Mouse (Mus musculus) intestine, embryonic 16.5 days (tissue): ENCODE data around the gene Nek6. TPM values are rescaled to one million over a fixed set of nuclear protein-coding genes. Genes with fewer than 3 reads are reported as not detected.

Source experiments
- ATAC-seq: fragments of 200-750 bp; cut with Nextera tagmentation; 2 replicates; pipeline ENCODE4 v1.8.0; 2017; ENCODE audit warnings: moderate TSS enrichment, moderate library complexity
- H3K27ac ChIP-seq: fragments of 300-500 bp; sonication (generic); 2 replicates; pipeline ENCODE4 v1.5.1; 2014; ENCODE audit warnings: mild to moderate bottlenecking, low read length
- H3K27me3 ChIP-seq: fragments of 300-500 bp; sonication (generic); replicated peaks from 2 replicates; pipeline ENCODE4 v1.6.1; 2014; ENCODE audit warnings: low read length, control low read depth, mixed read lengths; ENCODE audit not compliant: control insufficient read depth, insufficient read depth
- H3K36me3 ChIP-seq: fragments of 300-500 bp; sonication (generic); 2 replicates; pipeline ENCODE4 v1.6.1; 2014; ENCODE audit warnings: low read length, control low read depth; ENCODE audit not compliant: control insufficient read depth, insufficient read depth
- H3K4me1 ChIP-seq: fragments of 300-500 bp; sonication (generic); 2 replicates; pipeline ENCODE4 v1.6.1; 2014; ENCODE audit warnings: low read length, control low read depth, mixed read lengths; ENCODE audit not compliant: control insufficient read depth, insufficient read depth
- H3K4me2 ChIP-seq: fragments of 300-500 bp; sonication (generic); 2 replicates; pipeline ENCODE4 v1.6.1; 2014; ENCODE audit warnings: low read depth, low read length, control low read depth
- H3K4me3 ChIP-seq: fragments of 300-500 bp; sonication (generic); 2 replicates; pipeline ENCODE4 v1.5.1; 2014; ENCODE audit warnings: mild to moderate bottlenecking, low read length
- H3K9ac ChIP-seq: fragments of 300-500 bp; sonication (generic); 2 replicates; pipeline ENCODE4 v1.6.1; 2014; ENCODE audit warnings: low read depth, low read length
- H3K9me3 ChIP-seq: fragments of 300-500 bp; sonication (generic); 2 replicates; pipeline ENCODE4 v1.6.1; 2016; ENCODE audit warnings: low read length, control low read depth; ENCODE audit not compliant: control insufficient read depth
- WGBS: fragments of 180-500 bp; shearing (Covaris S2); extraction: QIAGEN DNeasy Blood & Tissue Kit; methylation state at CpG from one replicate; pipeline ENCODE4 v1.1.7; 2014; 5-methylcytosine and 5-hydroxymethylcytosine counted together
- polyA plus RNA-seq: library from polyadenylated mRNA; unstranded; fragments of >200 nt; fragmentation: Nextera tagmentation; extraction: Ambion mirVana; gene quantifications from 2 replicates; pipeline ENCODE4 v1.2.1, GENCODE M21; 2015

Gene Nek6
- polyA plus RNA-seq, result 124 and 128 TPM in 2 replicates

DNA sequence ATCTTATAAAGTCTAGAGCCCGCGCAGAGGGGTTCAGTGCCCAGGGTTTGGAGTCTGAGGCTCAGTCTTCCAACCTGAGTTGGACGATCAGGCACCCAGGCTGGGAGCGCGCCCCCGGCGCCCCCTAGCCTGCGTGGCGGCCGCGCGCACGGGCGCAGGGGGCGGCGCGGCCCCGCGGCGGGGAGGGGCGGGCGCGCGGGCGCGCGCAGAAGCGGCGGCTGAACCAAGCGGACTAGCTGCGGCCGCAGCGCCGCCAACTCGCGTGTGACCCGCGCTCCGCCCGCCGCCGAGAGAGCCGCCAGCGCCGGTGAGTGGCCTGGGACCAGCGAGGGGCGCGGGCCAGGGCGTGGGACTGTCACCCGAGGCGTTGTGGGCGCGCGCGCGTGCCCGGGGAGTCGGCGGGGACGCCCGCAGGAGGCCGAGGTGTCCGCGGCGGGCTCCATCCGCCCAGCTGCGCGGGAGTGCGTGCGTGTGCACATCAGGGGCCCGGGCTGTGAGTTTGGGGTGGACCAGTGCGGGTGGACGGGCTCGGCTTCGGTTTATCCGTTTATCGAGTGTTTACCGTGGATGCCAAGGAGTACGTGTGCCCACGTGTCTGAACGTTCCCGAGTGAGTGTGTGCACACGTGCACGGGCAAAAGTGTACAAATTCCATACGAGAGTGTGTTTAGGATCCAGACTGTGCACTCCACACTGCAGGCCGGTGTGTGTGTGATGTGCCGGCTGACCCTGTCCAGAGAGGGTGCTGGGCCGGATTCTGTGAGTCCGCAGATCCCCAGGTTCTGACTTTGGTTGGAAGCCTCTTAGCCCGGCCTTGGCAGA, at the start of gene Nek6:
Gene Nek6, plus strand, starts transcription at position 157 of the 821 bp plus-strand sequence.
- Histone ChIP-seq H3K4me3 (peak within 1 kb of the TSS; percentile 83), H3K9ac (peak within 1 kb of the TSS; percentile 97), H3K27ac (peak within 1 kb of the TSS; percentile 96), H3K27me3 (no peaks in the 10 kb centered on the region), H3K4me1 (peaks cover 36% of the 10 kb centered on the region), H3K4me2 (peak within 1 kb of the TSS; percentile 72), H3K9me3 (no peaks in the 10 kb centered on the region), H3K36me3 (no peaks in the 10 kb centered on the region)
- WGBS, result 0% methylated on average over 72 of the region's 90 CpGs
- peak; percentile 75 for ATAC-seq

DNA sequence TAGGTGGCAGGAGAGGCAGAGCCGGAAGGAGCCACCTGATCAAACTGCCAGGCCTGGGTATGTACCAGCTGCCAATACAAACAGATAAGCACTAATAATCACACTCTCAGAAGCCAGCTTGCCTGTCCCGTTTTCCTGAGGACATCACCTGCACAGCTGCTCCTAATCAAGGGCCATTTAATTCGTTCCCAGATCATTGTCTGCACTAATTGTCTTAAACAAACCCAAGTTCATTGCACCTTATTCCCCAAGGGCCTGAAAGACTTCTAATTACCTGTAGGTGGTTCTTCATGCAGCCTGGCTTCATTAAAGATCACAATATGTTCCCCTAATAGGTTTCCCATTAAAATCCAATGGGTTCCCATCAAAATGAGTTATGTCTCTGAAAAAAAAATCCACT, 49.1 kb upstream of the Nek6 start:
- Histone ChIP-seq H3K27ac (no peak overlapping the region), H3K9ac (no peak overlapping the region), H3K9me3 (no peaks in the 10 kb centered on the region), H3K4me1 (peaks cover 5% of the 10 kb centered on the region), H3K36me3 (no peaks in the 10 kb centered on the region), H3K4me3 (no peak overlapping the region), H3K27me3 (no peaks in the 10 kb centered on the region), H3K4me2 (no peak overlapping the region)
- ATAC-seq, result no peak
- 56% methylated on average over 3 of the region's 3 CpGs for WGBS

GRCm38 (mm10) chr2:38468845-38469244, 42.6 kb upstream of the Nek6 start:
- Histone ChIP-seq H3K36me3 (no peaks in the 10 kb centered on the region), H3K4me1 (peaks cover 4% of the 10 kb centered on the region; the same call in 1 of the 2 replicates), H3K27me3 (no peaks in the 10 kb centered on the region), H3K4me2 (no peak overlapping the region), H3K27ac (no peak overlapping the region), H3K9me3 (no peaks in the 10 kb centered on the region), H3K9ac (no peak overlapping the region), H3K4me3 (no peak overlapping the region)
- ATAC-seq, result peak; percentile 65
- WGBS, result 66% methylated on average over 4 of the region's 4 CpGs

DNA sequence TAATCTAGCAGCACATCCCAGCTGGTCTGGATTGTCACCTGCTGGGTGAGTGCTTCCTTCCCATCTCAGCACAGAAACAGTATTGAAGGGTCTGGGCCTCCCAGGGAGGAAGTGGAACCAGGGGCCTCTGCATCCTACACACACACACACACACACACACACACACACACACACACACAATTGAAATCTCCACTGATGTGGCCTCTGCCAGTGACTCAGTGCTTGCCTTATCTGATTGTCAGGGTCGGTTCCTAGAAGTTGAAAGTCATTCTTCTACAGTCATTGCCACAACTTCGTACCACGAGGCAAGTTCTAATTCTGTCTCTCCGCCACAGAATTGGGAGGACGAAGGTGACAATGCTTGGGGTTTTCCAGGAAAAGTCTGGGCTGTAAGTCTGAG, 39.7 kb upstream of the Nek6 start:
- Histone ChIP-seq H3K27me3 (no peaks in the 10 kb centered on the region), H3K9me3 (no peaks in the 10 kb centered on the region), H3K4me1 (peaks cover 4% of the 10 kb centered on the region; the same call in 1 of the 2 replicates), H3K4me3 (no peak overlapping the region), H3K36me3 (no peaks in the 10 kb centered on the region), H3K27ac (no peak overlapping the region), H3K4me2 (no peak overlapping the region), H3K9ac (no peak overlapping the region)
- 66% methylated on average over 5 of the region's 5 CpGs for WGBS
- peak; percentile 36; the same call in 1 of the 2 replicates for ATAC-seq

- H3K9ac ChIP-seq, result no peak overlapping the region
- peak; percentile 40; the same call in 1 of the 2 replicates for ATAC-seq
- H3K4me3 ChIP-seq, result no peak overlapping the region
- H3K4me2 ChIP-seq, result no peak overlapping the region
- no peak overlapping the region for H3K27ac ChIP-seq
- H3K36me3 ChIP-seq, result no peaks in the 10 kb centered on the region
- no peaks in the 10 kb centered on the region for H3K27me3 ChIP-seq
- H3K9me3 ChIP-seq, result no peaks in the 10 kb centered on the region
- peaks cover 4% of the 10 kb centered on the region; the same call in 1 of the 2 replicates for H3K4me1 ChIP-seq
Observed at GRCm38 (mm10) chr2:38472829-38473228, 38.6 kb upstream of the Nek6 start.

- 81% methylated on average over 9 of the region's 9 CpGs for WGBS
- no peak for ATAC-seq
- H3K36me3 ChIP-seq, result no peaks in the 10 kb centered on the region
Observed at GRCm38 (mm10) chr2:38476871-38477496, 34.5 kb upstream of the Nek6 start.

DNA sequence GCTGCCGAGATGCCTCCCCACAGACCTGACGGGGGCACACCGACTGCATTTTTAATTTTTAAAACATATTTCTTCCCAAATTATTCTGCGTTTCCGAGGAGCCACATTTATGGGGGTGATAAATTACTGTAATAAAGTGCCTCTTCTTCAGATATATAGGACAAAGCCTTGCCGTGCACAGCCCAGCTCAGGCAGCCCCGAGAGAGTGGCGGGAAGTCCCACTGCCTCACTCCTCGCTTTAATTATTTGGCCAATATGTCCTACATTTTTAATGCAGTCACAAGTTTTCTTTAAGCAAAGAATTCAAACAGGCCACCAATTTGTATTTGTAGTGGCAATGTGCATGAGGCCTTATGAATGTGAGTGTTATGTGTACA, 34.0 kb upstream of the Nek6 start:
- Histone ChIP-seq H3K9ac (no peak overlapping the region), H3K4me1 (peaks cover under 1% of the 10 kb centered on the region; the same call in 1 of the 2 replicates), H3K4me2 (no peak overlapping the region), H3K27me3 (no peaks in the 10 kb centered on the region), H3K27ac (no peak overlapping the region), H3K36me3 (no peaks in the 10 kb centered on the region), H3K9me3 (no peaks in the 10 kb centered on the region; the same call in 1 of the 2 replicates), H3K4me3 (no peak overlapping the region)
- ATAC-seq, result no peak
- 80% methylated on average over 9 of the region's 9 CpGs for WGBS

More at GRCm38 (mm10) chr2:38476871-38477496, 34.5 kb upstream of the Nek6 start:
- no peak overlapping the region for H3K4me3 ChIP-seq
- no peaks in the 10 kb centered on the region for H3K9me3 ChIP-seq
- no peak overlapping the region for H3K27ac ChIP-seq
- H3K4me1 ChIP-seq, result peaks cover 4% of the 10 kb centered on the region; the same call in 1 of the 2 replicates
- no peak overlapping the region for H3K4me2 ChIP-seq
- no peak overlapping the region for H3K9ac ChIP-seq
- no peaks in the 10 kb centered on the region for H3K27me3 ChIP-seq

DNA sequence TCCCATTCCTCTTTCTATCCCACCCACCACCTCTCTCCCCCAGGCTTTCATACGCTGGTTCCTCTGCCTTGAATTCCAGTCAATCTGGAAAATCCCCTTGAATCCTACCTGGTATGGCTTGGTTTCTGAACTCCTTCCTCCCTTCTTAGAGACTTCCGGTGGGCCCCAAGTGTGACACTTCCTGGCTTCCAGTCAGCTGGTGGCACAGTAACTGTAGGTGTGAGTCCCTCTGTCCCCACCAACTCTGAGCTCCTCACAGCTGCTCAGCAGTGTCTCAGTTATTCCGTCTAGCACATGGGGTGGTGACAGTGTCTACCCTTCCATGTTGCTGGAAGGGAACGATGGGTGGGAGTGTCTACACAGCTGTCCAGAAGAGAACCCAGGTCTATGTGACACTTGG, 32.8 kb upstream of the Nek6 start:
- Histone ChIP-seq H3K36me3 (no peaks in the 10 kb centered on the region), H3K9ac (no peak overlapping the region), H3K4me2 (no peak overlapping the region), H3K4me1 (no peaks in the 10 kb centered on the region), H3K9me3 (no peaks in the 10 kb centered on the region; the same call in 1 of the 2 replicates), H3K27ac (no peak overlapping the region), H3K27me3 (no peaks in the 10 kb centered on the region), H3K4me3 (no peak overlapping the region)
- 78% methylated on average over 4 of the region's 4 CpGs for WGBS
- ATAC-seq, result no peak

- no peak overlapping the region for H3K27ac ChIP-seq
- no peak for ATAC-seq
- WGBS, result 78% methylated on average over 3 of the region's 3 CpGs
Observed at GRCm38 (mm10) chr2:38479541-38479940, 31.9 kb upstream of the Nek6 start.

More at GRCm38 (mm10) chr2:38479541-38479940, 31.9 kb upstream of the Nek6 start:
- H3K9me3 ChIP-seq, result no peaks in the 10 kb centered on the region; the same call in 1 of the 2 replicates
- H3K36me3 ChIP-seq, result no peaks in the 10 kb centered on the region
- no peak overlapping the region for H3K9ac ChIP-seq
- H3K27me3 ChIP-seq, result no peaks in the 10 kb centered on the region
- no peak overlapping the region for H3K4me2 ChIP-seq
- H3K4me1 ChIP-seq, result peaks cover 4% of the 10 kb centered on the region; the same call in 1 of the 2 replicates
- H3K4me3 ChIP-seq, result no peak overlapping the region
